Mouse (Mus musculus) c-Kit-positive CD71-positive TER-119-positive erythroid progenitor cells, embryonic 14.5 days (primary cell): ENCODE measurements around the gene Ahdc1.
A peak's percentile ranks its signal among the peaks of the same experiment; 100 is the strongest.

Experiments
- DNase-seq: peaks from one replicate; pipeline ENCODE4 v3.0.0-alpha.2; 2013; ENCODE audit warnings: low spot score

The Ahdc1 gene

GRCm38 (mm10) chr4:133055163-133055951 lies 44.3 kb downstream of the Ahdc1 start:
- no peak for DNase-seq

DNA sequence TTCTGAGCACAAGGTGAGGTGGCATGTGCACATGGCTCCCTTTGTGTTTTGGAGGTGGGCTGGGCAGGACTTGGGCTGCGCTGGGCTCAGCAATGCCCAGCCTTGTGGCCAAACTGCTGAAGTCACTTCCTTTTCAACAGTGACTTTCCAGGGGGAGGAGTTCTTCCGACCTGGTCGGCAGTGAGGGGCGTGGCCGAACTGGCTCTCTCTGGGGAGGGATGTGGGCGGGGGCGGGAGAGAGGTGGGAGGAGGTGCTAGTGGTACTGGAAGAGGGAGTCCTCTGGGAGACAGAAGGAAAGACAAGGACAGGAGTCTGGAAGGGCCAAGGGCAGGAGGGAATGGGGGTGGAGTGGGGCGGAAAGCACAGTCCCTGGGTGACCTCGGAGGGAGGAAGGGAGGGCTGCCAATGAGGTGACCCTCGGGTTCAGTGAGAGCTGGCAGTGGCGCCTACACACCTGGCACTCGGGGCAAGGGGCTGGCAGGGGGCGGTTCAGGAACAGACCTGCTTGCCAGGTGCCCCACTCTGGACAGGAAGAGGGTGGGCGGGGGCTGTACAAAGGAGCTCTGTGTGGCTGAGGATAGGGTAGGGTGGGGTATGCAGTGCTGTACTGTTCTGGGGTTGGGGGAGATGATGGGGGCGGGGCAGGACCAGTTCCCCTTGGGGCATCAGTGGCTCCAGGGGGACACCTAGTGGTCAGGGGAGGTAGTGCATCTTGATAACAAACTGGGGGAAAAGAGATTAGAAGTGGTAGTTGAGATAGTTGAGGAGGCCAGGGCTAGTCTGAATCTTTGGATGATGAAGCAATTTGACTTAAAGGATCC lies 45.2 kb downstream of the Ahdc1 start:
- peak; percentile 71 for DNase-seq

DNA sequence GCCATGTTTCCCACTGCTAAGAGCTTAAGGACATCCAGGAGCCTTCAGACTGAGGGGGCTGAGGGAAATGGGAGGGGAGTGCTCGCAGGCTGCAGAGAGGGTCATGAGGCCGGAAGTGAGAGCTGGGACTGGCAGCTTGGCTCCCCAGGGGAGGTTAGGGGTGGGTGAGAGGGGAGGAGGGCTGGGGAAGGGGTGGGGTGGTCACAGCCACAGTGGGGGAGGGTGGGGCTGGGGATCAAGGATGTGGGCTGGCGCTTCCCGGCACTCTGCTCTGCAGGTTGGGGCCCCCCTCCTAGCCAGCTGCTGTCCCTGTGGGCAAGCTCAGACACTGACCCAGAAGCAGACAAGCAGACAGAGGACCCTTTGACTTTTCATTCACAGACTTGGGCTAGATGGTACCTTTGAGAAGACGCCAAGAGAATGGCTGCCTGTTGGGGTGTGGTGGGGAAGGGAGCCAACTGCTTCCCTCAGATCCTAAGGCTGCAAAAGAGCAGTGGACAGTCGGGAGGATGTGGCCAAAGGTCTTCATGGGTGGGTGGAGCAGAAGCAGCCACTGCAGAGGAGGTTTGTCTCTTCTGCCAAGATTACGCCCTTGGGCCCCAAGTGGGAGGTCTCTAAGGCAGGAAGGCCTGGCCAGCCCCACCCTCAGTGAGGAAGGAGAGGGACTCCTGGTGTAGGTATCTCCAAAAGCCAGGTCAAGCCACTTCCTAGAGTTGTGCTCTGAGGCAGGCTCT lies 46.5 kb downstream of the Ahdc1 start:
- DNase-seq = peak; percentile 76

DNA sequence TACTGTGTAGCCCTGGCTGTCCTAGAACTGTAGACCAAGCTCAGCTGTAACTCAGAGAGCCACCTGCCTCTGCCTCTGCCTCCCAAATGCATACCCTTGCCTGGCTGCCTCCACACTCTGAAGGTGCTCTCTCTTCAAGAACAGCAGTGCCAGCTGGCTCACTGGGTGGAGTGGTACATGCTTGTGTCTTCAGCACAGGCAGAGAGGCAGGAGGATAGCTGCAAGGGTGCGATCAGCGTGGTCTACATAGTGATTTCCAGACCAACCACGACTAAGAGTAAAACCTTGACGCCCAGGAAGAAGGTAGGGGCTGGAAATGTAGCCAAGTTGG lies 47.0 kb downstream of the Ahdc1 start:
- DNase-seq = no peak

- no peak for DNase-seq
These were observed 47.7 kb downstream of the Ahdc1 start for GRCm38 (mm10) chr4:133058513-133059480.

DNA sequence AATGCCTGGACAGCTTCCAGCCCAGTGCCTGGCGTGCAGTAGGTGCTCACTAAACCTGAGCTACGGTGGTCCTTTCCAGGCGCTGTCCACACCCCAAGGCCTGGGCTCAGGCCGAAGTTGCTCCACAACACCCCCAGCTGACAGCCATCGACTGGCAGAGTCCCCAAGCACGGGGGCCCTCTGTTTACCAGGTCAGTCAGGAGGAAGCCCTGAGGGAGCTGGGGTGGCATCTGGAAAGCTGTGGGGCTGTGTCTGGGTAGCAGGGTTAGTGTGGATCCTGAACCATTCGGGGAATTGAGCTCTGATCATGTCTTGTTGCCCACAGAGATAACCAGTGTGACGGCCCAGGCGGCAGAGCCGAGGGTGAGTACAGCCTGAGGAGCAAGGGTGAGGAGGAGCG lies 49.6 kb downstream of the Ahdc1 start:
- DNase-seq = no peak

GRCm38 (mm10) chr4:133061798-133062197 lies 50.7 kb downstream of the Ahdc1 start:
- no peak for DNase-seq

DNA sequence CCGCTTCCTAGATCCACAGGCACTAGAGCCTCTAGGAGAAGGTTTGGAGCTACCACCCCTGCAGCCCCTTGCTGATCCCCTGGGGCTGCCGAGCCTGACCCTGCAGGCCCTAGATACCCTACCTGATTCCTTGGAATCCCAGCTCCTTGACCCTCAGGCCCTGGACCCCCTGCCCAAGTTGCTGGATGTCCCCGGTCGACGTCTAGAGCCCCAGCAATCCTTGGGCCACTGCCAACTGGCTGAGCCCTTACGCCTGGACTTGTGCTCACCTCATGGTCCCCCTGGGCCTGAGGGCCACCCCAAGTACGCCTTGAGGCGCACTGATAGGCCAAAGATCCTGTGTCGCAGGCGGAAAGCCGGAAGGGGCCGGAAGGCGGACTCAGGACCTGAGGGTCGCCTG lies 51.2 kb downstream of the Ahdc1 start:
- DNase-seq = no peak

GRCm38 (mm10) chr4:133063203-133063602 lies 52.1 kb downstream of the Ahdc1 start:
- DNase-seq = no peak

GRCm38 (mm10) chr4:133063799-133064198 lies 52.7 kb downstream of the Ahdc1 start:
- DNase-seq = no peak

- DNase-seq = no peak
These were observed 53.7 kb downstream of the Ahdc1 start for GRCm38 (mm10) chr4:133064791-133065190.

DNA sequence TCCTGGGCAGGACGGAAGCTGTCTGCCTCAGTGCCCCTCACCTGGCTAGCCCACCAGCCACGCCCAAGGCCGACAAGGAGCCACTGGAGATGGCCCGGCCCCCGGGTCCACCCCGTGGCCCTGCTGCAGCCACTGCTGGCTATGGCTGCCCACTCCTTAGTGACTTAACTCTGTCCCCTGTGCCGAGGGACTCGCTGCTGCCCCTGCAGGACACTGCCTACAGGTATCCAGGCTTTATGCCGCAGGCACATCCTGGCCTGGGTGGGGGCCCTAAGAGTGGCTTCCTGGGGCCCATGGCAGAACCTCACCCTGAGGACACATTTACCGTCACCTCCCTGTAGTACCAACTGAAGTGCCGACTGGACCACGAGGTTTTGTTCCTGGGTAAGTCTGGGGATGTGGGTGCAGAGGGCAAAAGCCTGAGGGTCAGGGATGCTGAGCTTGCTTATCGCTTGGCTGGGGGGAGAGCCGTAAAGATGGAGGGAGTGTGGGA lies 54.9 kb downstream of the Ahdc1 start:
- DNase-seq = no peak

DNA sequence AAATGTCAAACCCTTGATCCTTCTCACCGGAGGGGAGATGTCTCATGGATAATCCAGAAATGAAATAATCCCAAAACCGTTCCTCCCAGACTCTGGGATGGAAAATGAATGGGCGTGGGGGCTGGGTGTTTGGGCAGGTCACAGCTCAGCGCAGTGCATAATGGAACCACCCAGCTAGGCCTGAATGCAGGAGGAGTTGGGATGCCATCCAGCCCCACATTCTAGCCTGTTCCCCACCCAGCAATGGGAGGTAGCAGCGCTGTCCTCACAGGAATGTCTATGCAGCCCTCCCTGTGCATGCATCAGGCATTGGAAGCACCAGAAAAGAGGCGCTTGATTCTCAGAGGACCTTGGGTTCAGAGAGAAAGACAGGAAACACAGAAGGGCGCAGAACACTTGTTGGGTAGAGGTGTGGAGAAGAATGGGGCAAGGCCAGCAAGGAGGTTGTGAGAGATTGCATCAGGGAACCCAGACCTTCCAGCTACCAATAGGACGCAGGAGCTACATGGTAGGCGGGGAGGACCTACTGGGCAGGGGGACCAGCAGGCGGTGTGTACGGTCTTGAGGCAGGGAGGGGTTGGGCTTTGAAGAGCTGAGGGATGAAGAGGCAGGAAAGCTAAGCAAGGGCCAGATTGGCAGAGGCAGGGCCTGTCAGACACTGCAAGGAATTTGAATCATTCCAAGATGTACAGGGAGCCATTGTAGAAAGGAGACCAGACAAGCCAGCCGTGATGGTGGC lies 57.5 kb downstream of the Ahdc1 start:
- DNase-seq = no peak

- no peak for DNase-seq
These were observed 59.3 kb downstream of the Ahdc1 start for GRCm38 (mm10) chr4:133070388-133070787.

DNA sequence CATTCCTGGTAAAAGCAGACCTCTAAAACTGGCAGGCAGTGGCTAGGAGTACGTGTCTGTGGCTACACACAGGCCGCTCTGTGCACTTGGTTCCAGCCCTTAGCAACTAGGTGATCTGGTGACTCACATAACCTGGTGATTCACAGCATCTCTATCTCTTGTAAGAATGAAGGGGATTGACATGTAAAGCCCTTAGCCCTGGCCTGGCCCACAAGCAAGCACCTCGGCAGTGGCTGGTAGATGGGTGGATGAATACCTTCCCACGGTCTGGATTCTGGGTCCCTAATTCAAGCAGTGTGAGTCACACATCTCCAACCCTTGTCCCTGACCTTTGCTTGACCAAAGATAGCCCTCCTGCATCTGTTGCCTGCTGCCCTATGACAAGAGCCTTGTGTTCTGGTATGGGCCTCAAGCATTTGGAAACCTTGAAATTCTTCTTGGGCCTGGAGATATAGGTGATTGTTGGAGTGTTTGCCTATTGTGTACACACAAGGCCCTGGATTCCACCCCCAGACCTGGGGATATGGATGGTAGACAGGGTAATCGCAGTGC lies 59.8 kb downstream of the Ahdc1 start:
- no peak for DNase-seq

DNA sequence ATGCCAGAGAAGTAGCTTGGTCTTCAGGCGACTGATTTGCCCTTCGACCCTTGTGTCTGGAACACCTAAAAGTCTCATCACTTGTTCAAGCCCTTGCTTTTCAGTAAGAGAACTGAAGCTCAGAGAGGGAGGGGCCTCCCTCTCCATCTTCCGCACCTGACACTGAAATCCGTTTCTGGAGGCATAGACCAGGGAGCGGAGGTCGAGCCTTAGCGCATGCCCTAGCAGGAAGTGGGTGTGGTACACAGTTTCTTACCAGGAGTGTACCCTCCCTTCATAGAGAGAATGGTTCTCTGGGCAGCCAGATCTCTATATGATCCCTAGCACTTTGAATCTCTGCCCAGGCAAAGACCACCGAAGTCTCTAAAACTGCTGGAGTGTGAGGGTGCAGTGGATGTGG lies 62.1 kb downstream of the Ahdc1 start:
- DNase-seq = no peak

DNA sequence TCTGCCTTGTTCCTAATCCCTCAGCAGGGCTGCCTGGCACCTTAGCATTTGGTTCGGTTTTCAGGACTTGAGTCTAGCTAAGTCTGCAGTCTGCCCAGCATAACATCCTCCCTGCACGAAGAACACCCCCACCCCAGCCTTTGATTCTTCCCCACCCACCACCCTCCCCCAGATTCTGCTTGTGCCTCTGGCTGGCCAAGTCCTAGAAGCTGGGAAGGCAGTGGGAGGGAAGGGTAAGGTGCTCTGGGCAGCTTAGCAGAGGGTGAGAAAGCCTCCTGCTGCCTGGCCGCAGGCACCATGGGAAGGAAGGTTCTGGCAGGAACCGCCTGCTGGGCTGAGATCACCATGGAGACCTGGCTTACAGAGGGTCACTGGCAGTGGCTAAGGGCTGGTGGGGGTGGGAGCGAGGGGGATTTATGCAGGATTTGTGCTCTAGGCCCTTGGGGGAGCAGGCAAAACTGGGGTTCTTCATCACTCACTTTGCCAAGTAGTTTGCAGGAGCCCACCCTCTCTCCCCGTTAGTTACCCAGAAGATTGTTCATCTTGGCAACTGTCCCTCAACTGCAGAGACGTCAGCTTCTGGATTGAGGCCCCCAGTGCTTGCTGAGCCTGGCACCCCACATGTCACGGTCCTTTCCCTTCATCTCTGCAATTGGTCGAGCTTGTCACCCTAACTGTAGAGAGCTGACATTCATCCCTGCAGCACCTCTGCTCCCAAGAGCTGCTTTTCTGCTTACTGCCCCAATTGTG lies 63.2 kb downstream of the Ahdc1 start:
- DNase-seq = no peak

DNA sequence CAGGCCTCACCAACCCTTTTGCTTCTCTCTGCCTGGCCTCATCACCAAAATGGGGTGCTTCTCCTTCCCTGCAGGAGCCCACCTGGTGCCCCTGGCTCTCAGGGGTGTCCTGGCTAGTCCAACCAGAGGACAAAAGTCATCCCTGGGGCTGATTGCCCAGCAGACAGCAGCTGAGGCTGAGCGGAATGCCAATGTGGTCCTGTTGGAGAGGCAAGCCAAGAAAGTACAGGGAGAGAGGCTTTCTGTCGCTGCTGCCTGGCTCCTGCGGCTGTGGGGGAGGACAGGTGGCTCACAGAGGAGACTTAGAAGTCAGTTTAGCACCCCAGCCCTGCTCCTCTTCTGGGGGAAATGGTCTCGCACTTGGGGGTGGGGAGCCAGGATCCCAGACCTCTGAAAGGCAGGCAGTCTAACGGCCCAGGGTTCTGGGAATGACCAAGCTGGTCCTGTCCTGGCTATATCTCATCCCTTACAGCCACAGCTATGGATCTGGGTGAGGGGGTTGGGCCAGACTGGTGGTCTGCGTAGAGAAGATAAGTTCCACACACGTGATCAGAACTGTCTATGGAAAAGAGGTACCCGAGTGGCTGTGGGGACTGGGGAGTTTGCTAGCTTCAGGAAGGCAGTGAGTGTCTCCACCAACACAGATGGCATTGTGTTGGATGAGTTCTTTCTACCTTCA lies 64.0 kb downstream of the Ahdc1 start:
- DNase-seq = no peak

DNA sequence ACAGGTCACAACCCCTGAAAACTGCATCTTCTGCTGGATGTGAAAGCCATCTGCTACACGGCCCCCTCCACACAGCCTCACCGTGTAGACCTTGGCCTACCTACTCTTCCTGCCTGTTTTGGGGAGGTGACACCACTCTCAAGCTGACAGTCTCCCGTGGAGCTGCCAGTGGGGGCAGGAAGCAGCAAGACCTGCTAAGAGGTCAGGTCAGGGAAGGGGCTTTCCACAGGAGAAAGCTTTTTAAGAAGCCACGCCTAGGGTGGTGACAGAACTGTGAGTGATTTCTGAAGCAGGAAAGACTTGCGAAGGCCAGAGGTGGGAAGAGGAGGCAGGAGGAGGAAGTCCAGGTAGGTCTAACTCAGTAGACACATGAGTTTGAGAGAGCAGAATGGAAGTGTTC lies 67.9 kb downstream of the Ahdc1 start:
- DNase-seq = no peak
